Mouse (Mus musculus) lung, embryonic 15.5 days (tissue): Measurements from ENCODE around the gene Arfgap3. TPM values are rescaled to one million over a fixed set of nuclear protein-coding genes. Genes with fewer than 3 reads are reported as not detected.
"Not testable (repeated sequence)": the region's sequence is repeated elsewhere in the genome, so short reads cannot be mapped to it uniquely, and the experiment has no call there.

Source experiments
- ATAC-seq: fragments of 200-750 bp; cut with Nextera tagmentation; 2 replicates; pipeline ENCODE4 v1.8.0; 2017; ENCODE audit warnings: moderate number of reproducible peaks, borderline replicate concordance; ENCODE audit not compliant: low FRiP score, low TSS enrichment; ENCODE audit errors: extremely low read depth
- H3K27ac ChIP-seq: fragments of 300-500 bp; sonication (generic); 2 replicates; pipeline ENCODE4 v1.5.1; 2015; ENCODE audit warnings: moderate library complexity, mild to moderate bottlenecking, inconsistent platforms
- H3K27me3 ChIP-seq: fragments of 300-500 bp; sonication (generic); 2 replicates; pipeline ENCODE4 v1.6.1; 2015; ENCODE audit warnings: inconsistent platforms
- H3K36me3 ChIP-seq: fragments of 300-500 bp; sonication (generic); 2 replicates; pipeline ENCODE4 v1.6.1; 2015; ENCODE audit warnings: inconsistent platforms
- H3K4me1 ChIP-seq: fragments of 300-500 bp; sonication (generic); 2 replicates; pipeline ENCODE4 v1.6.1; 2015; ENCODE audit warnings: inconsistent platforms
- H3K4me2 ChIP-seq: fragments of 300-500 bp; sonication (generic); 2 replicates; pipeline ENCODE4 v1.6.1; 2015; ENCODE audit warnings: inconsistent platforms, mild to moderate bottlenecking, moderate library complexity
- H3K4me3 ChIP-seq: fragments of 300-500 bp; sonication (generic); 2 replicates; pipeline ENCODE4 v1.5.1; 2015; ENCODE audit warnings: mild to moderate bottlenecking, inconsistent platforms
- H3K9ac ChIP-seq: fragments of 300-500 bp; sonication (generic); 2 replicates; pipeline ENCODE4 v1.6.1; 2015; ENCODE audit warnings: inconsistent platforms
- H3K9me3 ChIP-seq: fragments of 300-500 bp; sonication (generic); 2 replicates; pipeline ENCODE4 v1.6.1; 2016; ENCODE audit warnings: inconsistent platforms
- WGBS: fragments of 180-500 bp; shearing (Covaris S2); methylation state at CpG from one replicate; pipeline ENCODE4 v1.1.7; 2015; 5-methylcytosine and 5-hydroxymethylcytosine counted together
- polyA plus RNA-seq: library from polyadenylated mRNA; unstranded; fragments of >200 nt; fragmentation: Nextera tagmentation; extraction: Ambion mirVana; gene quantifications from 2 replicates; pipeline ENCODE4 v1.2.1, GENCODE M21; 2015

Arfgap3 gene
- polyA plus RNA-seq, 1 experiment from 2014 or later: 43.9 TPM

DNA sequence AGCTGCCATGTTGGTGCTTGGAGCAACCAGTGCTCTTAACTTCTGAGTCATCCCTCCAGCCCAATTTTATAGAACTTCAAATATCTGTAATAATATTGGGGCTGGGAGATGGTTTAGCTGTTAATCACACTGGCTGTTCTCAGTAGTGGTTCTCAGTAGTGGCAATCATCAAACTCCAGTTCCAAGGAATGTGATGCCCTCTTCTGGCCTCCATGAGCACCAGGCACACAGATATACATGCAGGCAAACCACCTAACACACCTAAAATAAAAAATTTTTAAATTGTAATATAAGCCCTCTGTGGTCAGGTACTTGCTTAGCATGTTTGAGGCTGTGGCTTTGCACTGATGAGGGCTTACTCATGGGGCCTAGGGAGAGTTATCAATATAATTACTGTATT, 15.7 kb upstream of the Arfgap3 start:
- ATAC-seq: no peak
- Histone ChIP-seq H3K4me1 (peaks cover 16% of the 10 kb centered on the region; the same call in 1 of the 2 replicates), H3K27ac (no peak overlapping the region), H3K9me3 (no peaks in the 10 kb centered on the region), H3K27me3 (no peaks in the 10 kb centered on the region), H3K9ac (no peak overlapping the region), H3K4me3 (no peak overlapping the region), H3K36me3 (no peaks in the 10 kb centered on the region), H3K4me2 (peak overlapping the region; percentile 78; the same call in 1 of the 2 replicates)

DNA sequence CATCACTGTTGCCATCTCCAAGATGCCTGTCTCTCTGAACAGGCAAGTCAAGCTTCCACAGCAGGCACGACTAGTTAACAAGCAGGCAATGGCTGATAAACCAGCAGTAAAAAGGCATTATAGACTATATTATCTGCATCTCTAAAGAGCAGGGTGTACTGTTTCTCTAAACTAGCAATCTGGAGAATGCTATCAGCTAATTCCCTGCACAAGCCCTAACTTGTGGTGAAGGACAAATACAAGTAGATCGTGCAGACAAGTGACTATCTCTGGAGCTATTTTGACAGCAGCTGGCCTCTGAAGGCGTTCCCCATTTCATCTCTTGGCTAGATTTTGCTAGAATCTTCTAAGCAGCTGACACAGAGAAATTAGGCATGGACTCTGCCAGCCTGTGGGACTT, 14.1 kb upstream of the Arfgap3 start:
- WGBS: 50% methylated on average over 3 of the region's 3 CpGs
- peaks cover 23% of the 10 kb centered on the region; the same call in 1 of the 2 replicates for H3K4me1 ChIP-seq
- no peak overlapping the region for H3K27ac ChIP-seq
- ATAC-seq: no peak
- no peaks in the 10 kb centered on the region for H3K36me3 ChIP-seq
- H3K4me3 ChIP-seq: no peak overlapping the region
- no peak overlapping the region for H3K9ac ChIP-seq
- no peak overlapping the region for H3K4me2 ChIP-seq
- H3K27me3 ChIP-seq: no peaks in the 10 kb centered on the region
- no peaks in the 10 kb centered on the region for H3K9me3 ChIP-seq

DNA sequence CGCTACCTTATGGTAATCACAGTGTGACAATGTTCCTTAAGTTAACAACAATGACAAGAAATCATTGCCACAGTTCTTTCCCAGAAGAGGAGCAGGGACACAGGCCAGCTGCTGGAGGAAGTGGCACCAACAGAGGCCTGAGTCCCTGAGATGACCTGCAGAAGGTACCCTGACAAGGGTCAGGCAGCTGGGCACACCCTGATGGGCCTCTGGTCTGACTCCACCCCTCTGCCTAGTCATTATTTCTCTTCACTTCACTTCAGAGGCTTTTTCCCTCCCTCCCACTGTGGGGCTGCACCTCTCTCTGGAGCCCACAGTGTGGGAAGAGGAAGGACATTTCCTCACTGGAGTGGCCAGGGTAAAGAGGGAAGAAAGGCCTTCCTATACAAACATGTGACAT, 12.8 kb upstream of the Arfgap3 start:
- 73% methylated on average over 1 of the region's 1 CpGs for WGBS
- not testable (repeated sequence) for H3K27ac ChIP-seq, H3K36me3 ChIP-seq, H3K4me3 ChIP-seq, H3K27me3 ChIP-seq, H3K9me3 ChIP-seq, H3K9ac ChIP-seq, H3K4me2 ChIP-seq, ATAC-seq
- peaks cover 18% of the 10 kb centered on the region; the same call in 1 of the 2 replicates for H3K4me1 ChIP-seq

DNA sequence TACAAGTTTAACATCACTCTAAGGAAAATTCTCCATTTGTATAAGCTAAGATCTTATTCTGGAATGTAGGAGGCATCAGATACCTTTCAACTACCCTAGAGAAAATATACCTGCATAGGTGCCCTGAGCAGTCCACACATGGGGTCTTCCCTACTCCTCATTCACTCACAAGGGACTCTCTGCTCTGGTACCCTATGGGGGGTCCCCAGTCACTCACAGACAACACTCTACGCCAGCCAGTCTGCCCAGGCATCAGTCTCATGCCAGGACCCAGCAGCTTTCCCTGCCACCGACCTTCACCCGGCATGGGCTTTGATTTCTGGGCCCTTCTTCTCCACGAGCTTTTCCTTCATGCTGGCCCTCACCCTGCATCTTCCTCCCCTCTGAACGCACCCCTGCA, 10.9 kb upstream of the Arfgap3 start:
- not testable (repeated sequence) for H3K27me3 ChIP-seq, H3K4me1 ChIP-seq, H3K9me3 ChIP-seq, ATAC-seq, H3K9ac ChIP-seq, H3K27ac ChIP-seq, H3K4me2 ChIP-seq, H3K36me3 ChIP-seq, H3K4me3 ChIP-seq
- WGBS: 70% methylated on average over 5 of the region's 5 CpGs

DNA sequence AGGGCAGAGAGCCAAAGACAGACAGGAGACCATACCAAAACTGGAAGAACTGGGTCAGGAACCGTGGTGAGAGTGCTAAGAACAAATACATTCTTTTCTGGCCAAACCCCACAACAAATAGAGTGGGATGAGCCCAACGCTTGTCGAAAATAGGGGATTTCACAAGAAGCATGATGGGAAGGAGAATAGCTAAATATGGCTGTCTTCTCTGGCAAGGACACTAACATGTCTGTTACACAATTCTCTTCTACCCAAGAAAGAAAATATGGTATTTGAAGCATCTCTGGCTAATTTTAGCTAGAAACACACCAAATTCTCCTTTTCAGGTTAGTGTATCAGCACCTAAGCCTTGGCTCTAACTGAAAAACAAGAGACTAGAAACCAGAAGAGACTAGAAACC, 10.1 kb upstream of the Arfgap3 start:
- 47% methylated on average over 3 of the region's 3 CpGs for WGBS
- H3K4me3 ChIP-seq: no peak overlapping the region
- H3K4me2 ChIP-seq: no peak overlapping the region
- H3K9ac ChIP-seq: no peak overlapping the region
- H3K27me3 ChIP-seq: no peaks in the 10 kb centered on the region
- no peak overlapping the region for H3K27ac ChIP-seq
- H3K36me3 ChIP-seq: no peaks in the 10 kb centered on the region
- no peaks in the 10 kb centered on the region for H3K9me3 ChIP-seq
- 0 out of 2 replicates have a peak, but pooled peaks cover 7% of the 10 kb centered on the region for H3K4me1 ChIP-seq
- ATAC-seq: no peak

DNA sequence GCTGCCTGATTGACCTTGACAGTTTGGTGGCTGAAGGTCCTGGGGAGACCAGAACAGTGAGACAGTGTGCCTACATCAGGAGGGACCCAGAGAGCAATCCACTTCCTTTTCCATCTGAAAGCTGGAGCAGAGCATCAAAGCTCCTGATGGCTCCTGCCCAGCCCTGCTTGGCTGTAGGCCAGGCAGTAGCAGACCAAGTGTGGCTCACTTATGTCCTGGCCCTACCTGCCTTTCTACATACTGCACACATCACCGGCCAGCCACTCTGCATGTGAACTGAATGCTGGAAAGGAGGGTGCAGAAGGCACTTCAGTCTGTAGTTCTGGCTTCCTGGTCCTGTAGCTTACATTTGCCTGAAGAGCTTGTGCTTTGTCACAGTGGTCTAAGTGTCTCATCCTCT, 8.4 kb upstream of the Arfgap3 start:
- no peak for ATAC-seq
- H3K4me3 ChIP-seq: no peak overlapping the region
- H3K9ac ChIP-seq: no peak overlapping the region
- no peak overlapping the region for H3K27ac ChIP-seq
- H3K36me3 ChIP-seq: no peaks in the 10 kb centered on the region
- H3K4me2 ChIP-seq: no peak overlapping the region
- H3K27me3 ChIP-seq: no peaks in the 10 kb centered on the region
- H3K4me1 ChIP-seq: 0 out of 2 replicates have a peak, but pooled peaks cover 7% of the 10 kb centered on the region
- 75% methylated on average over 1 of the region's 1 CpGs for WGBS
- H3K9me3 ChIP-seq: no peaks in the 10 kb centered on the region

DNA sequence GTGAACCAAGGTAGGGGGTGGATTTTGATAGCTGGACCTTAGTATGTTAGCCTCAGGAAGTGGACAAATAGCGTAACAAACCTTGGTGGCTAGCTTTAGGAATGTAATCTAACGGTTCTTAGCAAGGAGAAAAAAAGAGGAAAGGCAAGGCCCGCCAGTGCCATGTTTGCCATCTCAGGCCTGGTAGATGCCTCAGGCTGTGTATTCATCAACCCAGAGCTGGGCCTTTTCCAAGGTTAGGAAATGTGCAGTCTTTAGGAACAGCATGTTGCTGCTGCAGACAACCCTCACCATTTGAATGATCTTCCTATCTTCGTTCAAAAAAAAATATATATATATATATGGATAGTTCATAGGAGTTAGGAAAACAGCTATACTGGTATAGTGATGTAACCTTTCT, 1.5 kb upstream of the Arfgap3 start:
- H3K27ac ChIP-seq: peak overlapping the region; percentile 65
- 71% methylated on average over 4 of the region's 4 CpGs for WGBS

DNA sequence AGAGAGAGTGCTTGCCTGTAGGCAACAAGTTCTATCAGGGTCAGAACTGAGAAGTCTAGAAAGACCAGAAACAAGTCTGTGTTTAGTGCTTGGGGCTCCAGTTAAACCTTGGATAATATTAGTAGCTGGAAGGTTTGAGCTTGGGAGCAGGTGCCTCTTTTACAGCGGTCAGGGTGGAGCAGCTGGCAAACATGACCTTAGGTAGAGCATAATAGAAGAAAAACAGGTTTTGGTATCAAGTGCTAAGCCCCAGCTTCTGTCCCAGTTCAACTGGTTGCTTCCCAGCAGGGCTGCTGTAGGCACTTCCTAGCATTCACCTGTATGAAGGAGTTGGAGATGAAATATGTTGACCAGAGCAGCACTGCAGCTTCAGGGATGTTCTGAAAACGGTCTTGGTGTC, 812 bp upstream of the Arfgap3 start:
- Histone ChIP-seq H3K4me2 (peak overlapping the region; percentile 84), H3K27me3 (no peaks in the 10 kb centered on the region), H3K9ac (no peak overlapping the region; the same call in 1 of the 2 replicates), H3K36me3 (no peaks in the 10 kb centered on the region), H3K4me3 (peak overlapping the region; percentile 83; the same call in 1 of the 2 replicates), H3K9me3 (no peaks in the 10 kb centered on the region), H3K4me1 (peaks cover 13% of the 10 kb centered on the region), H3K27ac (peak overlapping the region; percentile 65)
- 45% methylated on average over 2 of the region's 2 CpGs for WGBS
- no peak for ATAC-seq

More for the DNA sequence above, 1.5 kb upstream of the Arfgap3 start:
- ATAC-seq: no peak
- no peaks in the 10 kb centered on the region for H3K36me3 ChIP-seq
- no peak overlapping the region for H3K4me3 ChIP-seq
- no peaks in the 10 kb centered on the region for H3K9me3 ChIP-seq
- no peaks in the 10 kb centered on the region for H3K27me3 ChIP-seq
- peaks cover 13% of the 10 kb centered on the region for H3K4me1 ChIP-seq
- H3K9ac ChIP-seq: no peak overlapping the region
- no peak overlapping the region for H3K4me2 ChIP-seq

DNA sequence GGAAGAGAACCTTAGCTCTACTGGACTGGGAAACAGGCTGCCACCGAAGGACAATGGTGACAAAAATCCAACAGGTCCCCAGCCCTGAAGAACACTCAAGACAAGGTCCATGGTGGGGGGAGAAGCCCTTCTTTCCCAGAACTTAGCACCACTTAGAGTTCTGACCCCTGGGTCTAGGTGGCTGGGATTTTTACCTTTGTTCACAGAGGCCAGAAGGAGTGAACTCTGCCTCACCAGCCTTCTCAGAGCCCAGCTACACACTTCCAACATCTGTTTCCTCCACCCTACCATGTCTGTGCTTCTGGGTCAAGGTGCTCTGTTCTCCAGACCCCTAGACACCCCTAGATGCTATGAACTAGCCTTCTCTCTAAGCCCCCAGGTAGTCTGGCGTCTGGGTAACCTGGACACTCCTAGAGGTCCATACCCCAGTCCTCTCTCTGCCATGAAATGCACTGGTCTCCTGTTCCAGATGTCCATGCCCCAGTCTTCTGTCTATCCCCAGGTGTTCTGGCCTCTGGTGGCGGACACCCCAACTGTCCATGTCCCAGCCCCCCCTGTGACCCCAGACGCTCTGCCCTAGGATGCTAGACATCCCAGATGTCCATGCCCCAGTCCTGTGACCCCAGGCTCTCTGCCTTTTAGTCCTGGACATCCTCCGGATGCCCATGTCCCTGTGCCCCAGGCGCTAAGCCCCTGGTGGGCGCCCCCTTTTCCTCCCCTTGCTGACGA, 658 bp downstream of the Arfgap3 start:
- 17% methylated on average over 7 of the region's 8 CpGs for WGBS
- Histone ChIP-seq H3K9me3 (no peaks in the 10 kb centered on the region), H3K4me2 (peak overlapping the region; percentile 84), H3K27ac (no peak overlapping the region), H3K9ac (peak overlapping the region; percentile 75), H3K4me1 (peaks cover 13% of the 10 kb centered on the region), H3K36me3 (no peaks in the 10 kb centered on the region), H3K4me3 (peak overlapping the region; percentile 83), H3K27me3 (no peaks in the 10 kb centered on the region)
- ATAC-seq: peak; percentile 43

DNA sequence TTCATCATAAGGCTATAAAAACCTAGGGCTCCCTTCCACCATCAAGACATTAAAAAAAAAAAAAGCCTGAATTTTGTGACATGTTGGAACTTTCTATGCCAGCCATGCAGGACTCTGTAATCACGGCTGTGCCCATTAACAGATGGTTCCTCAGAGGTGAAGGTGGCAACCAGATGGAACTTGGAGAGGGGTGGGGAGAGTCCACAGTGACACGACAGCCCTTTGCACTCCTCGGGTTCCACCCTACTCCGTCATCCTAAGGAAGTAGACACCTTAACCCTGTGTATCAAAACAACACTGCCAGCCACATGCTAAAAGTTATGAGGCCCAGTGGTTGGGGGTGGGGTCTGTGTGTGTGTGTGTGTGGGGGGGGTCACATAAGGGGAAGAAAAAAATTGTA, 1.3 kb downstream of the Arfgap3 start:
- Histone ChIP-seq H3K36me3 (no peaks in the 10 kb centered on the region), H3K27ac (no peak overlapping the region), H3K4me3 (peak overlapping the region; percentile 83), H3K27me3 (no peaks in the 10 kb centered on the region), H3K4me2 (peak overlapping the region; percentile 84), H3K9me3 (no peaks in the 10 kb centered on the region), H3K9ac (no peak overlapping the region), H3K4me1 (peaks cover 13% of the 10 kb centered on the region)
- 58% methylated on average over 4 of the region's 4 CpGs for WGBS
- no peak for ATAC-seq

DNA sequence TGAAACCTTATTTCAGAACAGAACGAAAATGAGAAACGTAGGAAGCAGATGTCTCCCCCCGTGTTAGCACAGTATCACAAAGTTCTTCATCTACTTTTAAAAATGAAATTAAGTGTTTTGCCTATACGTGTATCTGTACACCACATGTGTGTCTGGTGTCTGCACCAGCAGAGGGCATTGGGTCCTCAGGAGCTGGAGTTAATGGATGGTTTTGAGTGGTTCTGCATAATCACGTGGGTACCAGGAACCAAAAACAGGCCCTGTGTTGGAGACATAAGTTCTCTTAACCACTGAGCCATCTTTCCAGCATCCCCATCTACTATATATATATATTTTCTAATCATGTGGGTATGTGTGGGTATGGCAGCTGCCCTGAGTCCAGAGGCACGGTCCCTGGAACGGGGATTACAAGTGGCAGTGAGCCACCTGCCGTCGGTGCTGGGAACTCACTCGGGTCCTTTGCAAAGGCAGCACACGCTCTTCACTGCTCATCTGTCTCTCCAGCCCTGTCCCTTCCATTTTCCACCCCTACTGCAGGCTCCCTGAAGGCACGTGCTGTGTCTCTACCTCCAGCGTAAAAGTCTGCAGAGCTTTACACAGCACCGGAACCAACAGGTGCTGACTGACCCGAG, 4.0 kb downstream of the Arfgap3 start:
- no peak overlapping the region for H3K27ac ChIP-seq
- no peak overlapping the region for H3K4me3 ChIP-seq
- ATAC-seq: no peak
- H3K4me2 ChIP-seq: no peak overlapping the region
- peaks cover 13% of the 10 kb centered on the region for H3K4me1 ChIP-seq
- peaks cover 7% of the 10 kb centered on the region; the same call in 1 of the 2 replicates for H3K36me3 ChIP-seq
- H3K9me3 ChIP-seq: no peaks in the 10 kb centered on the region
- no peaks in the 10 kb centered on the region for H3K27me3 ChIP-seq
- WGBS: 83% methylated on average over 15 of the region's 15 CpGs
- no peak overlapping the region for H3K9ac ChIP-seq

DNA sequence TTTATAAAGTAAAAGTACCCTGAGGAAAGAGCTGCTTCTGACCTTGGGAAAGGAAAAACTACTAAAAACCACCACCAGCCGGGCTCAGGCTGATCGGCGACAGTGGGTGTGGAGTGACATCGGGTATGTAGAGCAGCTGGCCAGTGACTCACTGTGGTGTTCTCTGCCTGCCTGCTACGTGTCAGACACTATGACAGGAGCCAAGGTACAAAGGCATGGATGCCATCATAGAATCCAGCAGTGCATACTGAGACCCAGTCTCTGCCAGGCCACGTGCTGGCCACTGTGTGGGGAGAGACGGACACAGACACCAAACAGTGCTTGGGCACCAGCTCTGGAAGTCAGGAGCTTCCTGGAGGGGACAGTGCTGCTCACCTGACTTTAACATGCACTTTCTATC, 5.1 kb downstream of the Arfgap3 start:
- H3K27me3 ChIP-seq: no peaks in the 10 kb centered on the region
- H3K4me2 ChIP-seq: no peak overlapping the region
- no peak overlapping the region for H3K27ac ChIP-seq
- peaks cover 8% of the 10 kb centered on the region for H3K4me1 ChIP-seq
- H3K36me3 ChIP-seq: peaks cover 14% of the 10 kb centered on the region; the same call in 1 of the 2 replicates
- H3K9me3 ChIP-seq: no peaks in the 10 kb centered on the region
- no peak overlapping the region for H3K9ac ChIP-seq
- ATAC-seq: no peak
- H3K4me3 ChIP-seq: no peak overlapping the region
- WGBS: 56% methylated on average over 7 of the region's 7 CpGs
